Mouse (Mus musculus) small intestine, adult 2 months (tissue): Measurements from ENCODE around the gene Zswim9. TPM values are rescaled to one million over a fixed set of nuclear protein-coding genes. Genes with fewer than 3 reads are reported as not detected.

Experiments
- H3K27ac ChIP-seq: fragments of 200-500 bp; 2 replicates; pipeline ENCODE4 v1.5.1; 2012; ENCODE audit warnings: low read depth, low read length, control low read depth, inconsistent platforms; ENCODE audit not compliant: insufficient read depth
- H3K27me3 ChIP-seq: fragments of 200-500 bp; 2 replicates; pipeline ENCODE4 v1.6.1; 2012; ENCODE audit warnings: mild to moderate bottlenecking, moderate library complexity, low read length, inconsistent platforms; ENCODE audit not compliant: control insufficient read depth, insufficient read depth
- H3K36me3 ChIP-seq: fragments of 200-500 bp; 2 replicates; pipeline ENCODE4 v1.6.1; 2012; ENCODE audit warnings: mild to moderate bottlenecking, low read length, control low read depth, inconsistent platforms; ENCODE audit not compliant: control insufficient read depth, insufficient read depth
- H3K4me1 ChIP-seq: fragments of 200-500 bp; 2 replicates; pipeline ENCODE4 v1.6.1; 2012; ENCODE audit warnings: low read length, inconsistent platforms, mixed read lengths; ENCODE audit not compliant: control insufficient read depth, insufficient read depth, insufficient read length
- H3K4me3 ChIP-seq: fragments of 200-500 bp; 2 replicates; pipeline ENCODE4 v1.5.1; 2012; ENCODE audit warnings: low read depth, mild to moderate bottlenecking, control low read depth, inconsistent platforms, low read length, moderate library complexity
- CTCF ChIP-seq: fragments of 200-500 bp; IDR thresholded peaks from 2 replicates; pipeline ENCODE4 v1.5.1; 2012; ENCODE audit warnings: low read depth, mild to moderate bottlenecking, control low read depth, inconsistent platforms, low read length, moderate library complexity, mixed read lengths; ENCODE audit not compliant: insufficient replicate concordance, insufficient read length; ENCODE audit errors: extremely low read depth
- POLR2A ChIP-seq: fragments of 200-500 bp; IDR thresholded peaks from 2 replicates; pipeline ENCODE4 v1.6.1; 2012; ENCODE audit warnings: low read depth, mild to moderate bottlenecking, control low read depth, inconsistent platforms, low read length, moderate library complexity
- WGBS: fragments of 180-500 bp; shearing (Covaris S2); methylation state at CpG from one replicate; pipeline ENCODE4 v1.1.7; 2018; 5-methylcytosine and 5-hydroxymethylcytosine counted together
- polyA plus RNA-seq: library from polyadenylated mRNA; depleted of rRNA; stranded (reverse); fragments of >200 nt; gene quantifications from 2 replicates; pipeline ENCODE4 v1.2.3, GENCODE M21; 2012; rRNA removed

Gene Zswim9
- polyA plus RNA-seq = 1.7 and 2.4 TPM in 2 replicates

GRCm38 (mm10) chr7:13278308-13278891, at the start of gene Zswim9:
TSS of gene Zswim9 (minus strand) at chr7:13278721.
- peak within 1 kb of the TSS; percentile 87 for H3K4me3 ChIP-seq
- peak within 1 kb of the TSS; percentile 69 for H3K27ac ChIP-seq
- H3K27me3 ChIP-seq = no peaks in the 10 kb centered on the region
- H3K36me3 ChIP-seq = no peaks in the 10 kb centered on the region; the same call in 1 of the 2 replicates
- TF ChIP-seq CTCF (no peak), POLR2A (no peak; the same call in 1 of the 2 replicates)
- H3K4me1 ChIP-seq = peaks cover 3% of the 10 kb centered on the region; the same call in 1 of the 2 replicates
- WGBS = 1% methylated on average over 39 of the region's 39 CpGs

GRCm38 (mm10) chr7:13324316-13324715, 45.8 kb upstream of the Zswim9 start, which contains the start of gene Pla2g4c:
TSS of gene Pla2g4c (plus strand) at chr7:13324655.
- 24% methylated on average over 2 of the region's 2 CpGs for WGBS
- Histone ChIP-seq H3K36me3 (no peaks in the 10 kb centered on the region), H3K4me3 (no peak within 1 kb of the TSS), H3K4me1 (peaks cover 2% of the 10 kb centered on the region; the same call in 1 of the 2 replicates), H3K27ac (no peak within 1 kb of the TSS), H3K27me3 (no peaks in the 10 kb centered on the region)
- TF ChIP-seq CTCF = no peak
- TF ChIP-seq POLR2A = no peak

DNA sequence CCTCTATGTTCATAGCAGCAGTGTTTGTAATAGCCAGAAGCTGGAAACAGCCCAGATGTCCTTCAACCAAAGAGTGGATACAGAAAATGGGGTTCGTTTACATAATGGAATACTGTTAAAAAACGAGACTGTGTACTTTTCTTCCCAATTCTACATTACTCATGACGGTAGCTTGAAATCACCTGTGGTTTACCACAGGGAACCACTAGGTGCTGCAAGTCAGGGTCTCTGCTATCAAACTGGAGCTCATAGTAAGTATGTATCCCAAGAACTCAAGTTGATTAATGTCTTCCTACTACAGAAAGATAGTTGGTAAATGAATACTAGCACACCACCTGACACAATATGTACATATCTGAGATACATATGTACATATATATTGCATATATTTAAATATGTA, 42.9 kb upstream of the Zswim9 start:
- H3K4me3 ChIP-seq = no peak overlapping the region
- TF ChIP-seq POLR2A = no peak
- TF ChIP-seq CTCF = no peak
- 71% methylated on average over 3 of the region's 3 CpGs for WGBS
- H3K36me3 ChIP-seq = no peaks in the 10 kb centered on the region
- no peak overlapping the region for H3K27ac ChIP-seq
- peaks cover 2% of the 10 kb centered on the region; the same call in 1 of the 2 replicates for H3K4me1 ChIP-seq
- no peaks in the 10 kb centered on the region for H3K27me3 ChIP-seq

GRCm38 (mm10) chr7:13314095-13314597, 35.6 kb upstream of the Zswim9 start:
- Histone ChIP-seq H3K27ac (peak overlapping the region; percentile 74), H3K27me3 (no peaks in the 10 kb centered on the region), H3K4me3 (no peak overlapping the region), H3K36me3 (no peaks in the 10 kb centered on the region; the same call in 1 of the 2 replicates), H3K4me1 (peaks cover 10% of the 10 kb centered on the region; the same call in 1 of the 2 replicates)
- no peak for TF ChIP-seq CTCF
- no peak for TF ChIP-seq POLR2A
- 31% methylated on average over 5 of the region's 5 CpGs for WGBS

- no peak overlapping the region for H3K4me3 ChIP-seq
- peaks cover 10% of the 10 kb centered on the region; the same call in 1 of the 2 replicates for H3K4me1 ChIP-seq
- H3K36me3 ChIP-seq = peaks cover 4% of the 10 kb centered on the region
- TF ChIP-seq POLR2A (no peak), CTCF (no peak)
- 98% methylated on average over 4 of the region's 4 CpGs for WGBS
- H3K27me3 ChIP-seq = no peaks in the 10 kb centered on the region
- H3K27ac ChIP-seq = no peak overlapping the region
Observed at GRCm38 (mm10) chr7:13311401-13311800, 32.9 kb upstream of the Zswim9 start.

- Histone ChIP-seq H3K4me1 (peaks cover 8% of the 10 kb centered on the region; the same call in 1 of the 2 replicates), H3K27me3 (no peaks in the 10 kb centered on the region), H3K27ac (no peak overlapping the region), H3K4me3 (no peak overlapping the region), H3K36me3 (peaks cover 7% of the 10 kb centered on the region)
- TF ChIP-seq POLR2A = no peak
- no peak for TF ChIP-seq CTCF
- 80% methylated on average over 6 of the region's 6 CpGs for WGBS
Observed at GRCm38 (mm10) chr7:13310493-13311199, 32.1 kb upstream of the Zswim9 start.

DNA sequence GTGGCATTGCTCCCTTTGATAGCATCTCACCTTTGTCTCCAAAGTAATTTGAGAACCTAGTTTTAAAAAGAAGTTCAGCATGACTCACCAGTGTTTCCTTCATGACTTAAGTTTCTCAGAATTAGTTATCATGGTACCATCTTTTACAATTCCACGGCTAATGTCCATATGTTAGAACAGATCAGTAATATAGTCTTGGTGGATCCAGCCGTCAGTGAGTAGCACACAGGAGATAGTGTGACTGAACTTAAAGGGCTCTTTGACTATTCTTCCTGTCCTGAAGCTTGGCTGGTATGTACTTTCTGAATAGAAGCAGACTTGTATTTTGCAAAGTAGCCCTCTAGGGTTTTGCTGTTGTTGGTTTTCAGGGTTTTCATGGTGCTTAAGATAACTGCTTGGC, 30.9 kb upstream of the Zswim9 start:
- TF ChIP-seq POLR2A (no peak), CTCF (no peak)
- Histone ChIP-seq H3K27me3 (no peaks in the 10 kb centered on the region), H3K4me1 (peaks cover 5% of the 10 kb centered on the region; the same call in 1 of the 2 replicates), H3K36me3 (peaks cover 7% of the 10 kb centered on the region), H3K4me3 (no peak overlapping the region), H3K27ac (no peak overlapping the region)
- WGBS = 82% methylated on average over 2 of the region's 2 CpGs
